Mouse (Mus musculus) intestine, postnatal 0 days (tissue): Measurements from ENCODE around the gene Slc9a9. TPM values are rescaled to one million over a fixed set of nuclear protein-coding genes. Genes with fewer than 3 reads are reported as not detected.

Source experiments
- ATAC-seq: fragments of 200-750 bp; cut with Nextera tagmentation; 2 replicates; pipeline ENCODE4 v1.8.0; 2017; ENCODE audit warnings: mild to moderate bottlenecking, moderate TSS enrichment, moderate library complexity
- H3K27ac ChIP-seq: fragments of 300-500 bp; sonication (generic); 2 replicates; pipeline ENCODE4 v1.5.1; 2014; ENCODE audit warnings: mild to moderate bottlenecking, low read depth, low read length, moderate library complexity
- H3K27me3 ChIP-seq: fragments of 300-500 bp; sonication (generic); replicated peaks from 2 replicates; pipeline ENCODE4 v1.6.1; 2014; ENCODE audit warnings: low read length, mixed read lengths; ENCODE audit not compliant: control insufficient read depth, insufficient read depth
- H3K36me3 ChIP-seq: fragments of 300-500 bp; sonication (generic); 2 replicates; pipeline ENCODE4 v1.6.1; 2014; ENCODE audit warnings: mild to moderate bottlenecking, moderate library complexity; ENCODE audit not compliant: control insufficient read depth, insufficient read depth
- H3K4me1 ChIP-seq: fragments of 300-500 bp; sonication (generic); replicated peaks from 2 replicates; pipeline ENCODE4 v1.6.1; 2014; ENCODE audit warnings: antibody characterized with exemption, low read length, mixed read lengths; ENCODE audit not compliant: control insufficient read depth, insufficient read depth
- H3K4me2 ChIP-seq: fragments of 300-500 bp; sonication (generic); replicated peaks from 2 replicates; pipeline ENCODE4 v1.6.1; 2014; ENCODE audit warnings: low read depth, mild to moderate bottlenecking, moderate library complexity
- H3K4me3 ChIP-seq: fragments of 300-500 bp; sonication (generic); 2 replicates; pipeline ENCODE4 v1.5.1; 2014; ENCODE audit warnings: low read depth, low read length
- H3K9ac ChIP-seq: fragments of 300-500 bp; sonication (generic); 2 replicates; pipeline ENCODE4 v1.6.1; 2014; ENCODE audit warnings: mild to moderate bottlenecking, low read depth, low read length
- H3K9me3 ChIP-seq: fragments of 300-500 bp; sonication (generic); 2 replicates; pipeline ENCODE4 v1.6.1; 2016; ENCODE audit warnings: mixed run types; ENCODE audit not compliant: control insufficient read depth
- CTCF ChIP-seq: sonication (generic); IDR thresholded peaks from 2 replicates; pipeline ENCODE4 v1.5.1; 2016; ENCODE audit warnings: low read depth, mild to moderate bottlenecking, control low read depth, antibody characterized with exemption, moderate library complexity
- WGBS: fragments of 180-500 bp; shearing (Covaris S2); extraction: QIAGEN DNeasy Blood & Tissue Kit; methylation state at CpG from one replicate; pipeline ENCODE4 v1.1.7; 2014; 5-methylcytosine and 5-hydroxymethylcytosine counted together
- polyA plus RNA-seq: library from polyadenylated mRNA; unstranded; fragments of >200 nt; fragmentation: Nextera tagmentation; extraction: Ambion mirVana; gene quantifications from 2 replicates; pipeline ENCODE4 v1.2.1, GENCODE M21; 2015

Gene Slc9a9
- polyA plus RNA-seq, 1 experiment from 2014 or later, result 1.0 TPM

- ATAC-seq, result no peak
- H3K27me3 ChIP-seq, result no peaks in the 10 kb centered on the region
- H3K4me3 ChIP-seq, result no peak overlapping the region
- no peaks in the 10 kb centered on the region for H3K36me3 ChIP-seq
- H3K9ac ChIP-seq, result no peak overlapping the region
- H3K4me1 ChIP-seq, result no peaks in the 10 kb centered on the region
- 72% methylated on average over 2 of the region's 2 CpGs for WGBS
- TF ChIP-seq CTCF, result no peak
- H3K9me3 ChIP-seq, result no peaks in the 10 kb centered on the region
- H3K4me2 ChIP-seq, result no peak overlapping the region
- no peak overlapping the region for H3K27ac ChIP-seq
Observed at GRCm38 (mm10) chr9:94698175-94698574, 28.5 kb downstream of the Slc9a9 start.

- H3K4me3 ChIP-seq, result no peak overlapping the region
- no peak overlapping the region for H3K4me2 ChIP-seq
- no peak for ATAC-seq
- no peaks in the 10 kb centered on the region for H3K27me3 ChIP-seq
- no peaks in the 10 kb centered on the region for H3K4me1 ChIP-seq
- no peaks in the 10 kb centered on the region for H3K36me3 ChIP-seq
- H3K27ac ChIP-seq, result no peak overlapping the region
- no peak overlapping the region for H3K9ac ChIP-seq
- WGBS, result 82% methylated on average over 1 of the region's 1 CpGs
- TF ChIP-seq CTCF, result peak; percentile 65
- no peaks in the 10 kb centered on the region for H3K9me3 ChIP-seq
Observed at GRCm38 (mm10) chr9:94700549-94700948, 30.8 kb downstream of the Slc9a9 start.

GRCm38 (mm10) chr9:94701193-94701869, 31.6 kb downstream of the Slc9a9 start:
- WGBS, result 55% methylated on average over 6 of the region's 6 CpGs

GRCm38 (mm10) chr9:94701965-94702634, 32.4 kb downstream of the Slc9a9 start:
- H3K27me3 ChIP-seq, result no peaks in the 10 kb centered on the region
- no peak for TF ChIP-seq CTCF
- WGBS, result 59% methylated on average over 10 of the region's 10 CpGs
- no peak for ATAC-seq
- H3K9me3 ChIP-seq, result no peaks in the 10 kb centered on the region
- no peaks in the 10 kb centered on the region for H3K36me3 ChIP-seq
- no peak overlapping the region for H3K9ac ChIP-seq
- no peak overlapping the region for H3K27ac ChIP-seq
- H3K4me1 ChIP-seq, result no peaks in the 10 kb centered on the region
- H3K4me2 ChIP-seq, result no peak overlapping the region
- H3K4me3 ChIP-seq, result no peak overlapping the region

More at GRCm38 (mm10) chr9:94701193-94701869, 31.6 kb downstream of the Slc9a9 start:
- no peaks in the 10 kb centered on the region for H3K36me3 ChIP-seq
- H3K4me2 ChIP-seq, result no peak overlapping the region
- ATAC-seq, result no peak
- no peaks in the 10 kb centered on the region for H3K9me3 ChIP-seq
- TF ChIP-seq CTCF, result no peak
- H3K9ac ChIP-seq, result no peak overlapping the region
- no peaks in the 10 kb centered on the region for H3K4me1 ChIP-seq
- H3K4me3 ChIP-seq, result no peak overlapping the region
- H3K27ac ChIP-seq, result no peak overlapping the region
- no peaks in the 10 kb centered on the region for H3K27me3 ChIP-seq

GRCm38 (mm10) chr9:94704986-94705757, 35.5 kb downstream of the Slc9a9 start:
- WGBS, result 70% methylated on average over 9 of the region's 9 CpGs

GRCm38 (mm10) chr9:94705758-94706026, 36.0 kb downstream of the Slc9a9 start:
- Histone ChIP-seq H3K4me1 (no peaks in the 10 kb centered on the region), H3K4me2 (no peak overlapping the region), H3K4me3 (no peak overlapping the region), H3K9me3 (no peaks in the 10 kb centered on the region), H3K27ac (no peak overlapping the region), H3K9ac (no peak overlapping the region), H3K36me3 (no peaks in the 10 kb centered on the region), H3K27me3 (no peaks in the 10 kb centered on the region)
- no peak for ATAC-seq
- WGBS, result 78% methylated on average over 2 of the region's 2 CpGs
- TF ChIP-seq CTCF, result no peak

More at GRCm38 (mm10) chr9:94704986-94705757, 35.5 kb downstream of the Slc9a9 start:
- Histone ChIP-seq H3K9me3 (no peaks in the 10 kb centered on the region), H3K27me3 (no peaks in the 10 kb centered on the region), H3K4me3 (no peak overlapping the region), H3K36me3 (no peaks in the 10 kb centered on the region), H3K4me1 (no peaks in the 10 kb centered on the region), H3K4me2 (no peak overlapping the region), H3K9ac (no peak overlapping the region), H3K27ac (no peak overlapping the region)
- no peak for ATAC-seq
- TF ChIP-seq CTCF, result no peak
